Mouse (Mus musculus) thymus, postnatal 25 days (tissue): ENCODE measurements around the gene Kcnk13.

Experiments used
- DNase-seq: peaks from one replicate; pipeline ENCODE4 v3.0.0; 2022

Gene Kcnk13

DNA sequence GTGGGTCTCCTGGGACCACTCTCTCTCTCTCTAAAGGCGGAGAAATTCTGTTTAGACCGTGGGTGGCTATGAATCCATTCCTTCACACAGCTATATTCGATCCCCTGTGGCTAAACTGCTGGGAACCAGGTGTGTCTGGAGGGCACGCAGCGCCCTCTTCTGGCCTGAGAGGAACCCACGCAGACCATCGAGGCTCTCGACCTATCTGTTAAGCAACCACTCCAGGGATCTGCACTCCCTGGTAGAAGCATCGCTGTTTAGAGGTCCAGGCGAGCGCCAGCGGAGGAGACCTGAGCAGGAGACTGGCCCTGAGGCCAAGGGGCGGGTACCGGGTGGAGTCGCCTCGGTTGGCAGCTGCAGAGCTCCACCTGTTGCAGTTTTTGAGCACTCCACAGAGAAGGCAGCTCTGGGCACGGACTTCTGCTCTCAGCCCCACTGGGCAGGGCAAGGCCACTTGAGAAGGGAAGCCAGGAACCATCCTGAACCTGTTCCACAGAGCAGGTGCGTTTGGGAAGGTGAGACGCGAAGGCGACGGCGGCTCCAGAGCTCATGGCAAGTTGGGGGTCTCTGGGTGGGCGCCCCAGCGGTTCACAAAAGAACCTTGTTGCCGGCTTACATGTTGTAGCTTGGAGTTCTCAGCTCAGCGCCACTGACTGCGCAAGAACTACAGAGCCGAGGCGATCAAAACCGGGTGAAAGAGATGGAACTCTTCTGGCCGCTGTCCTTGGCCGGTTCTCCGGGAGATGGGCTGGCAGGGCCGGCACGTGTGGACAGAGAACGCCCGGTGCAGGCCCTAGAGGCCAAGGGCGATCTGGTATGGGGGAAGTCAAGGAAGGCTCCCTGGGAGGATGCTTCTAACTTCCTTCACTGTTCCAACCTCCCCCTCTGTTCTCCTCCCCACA lies at the start of gene Kcnk13:
Kcnk13 (plus strand) TSS at position 199 of the 902 bp plus-strand sequence.
- peak; percentile 56 for DNase-seq

DNA sequence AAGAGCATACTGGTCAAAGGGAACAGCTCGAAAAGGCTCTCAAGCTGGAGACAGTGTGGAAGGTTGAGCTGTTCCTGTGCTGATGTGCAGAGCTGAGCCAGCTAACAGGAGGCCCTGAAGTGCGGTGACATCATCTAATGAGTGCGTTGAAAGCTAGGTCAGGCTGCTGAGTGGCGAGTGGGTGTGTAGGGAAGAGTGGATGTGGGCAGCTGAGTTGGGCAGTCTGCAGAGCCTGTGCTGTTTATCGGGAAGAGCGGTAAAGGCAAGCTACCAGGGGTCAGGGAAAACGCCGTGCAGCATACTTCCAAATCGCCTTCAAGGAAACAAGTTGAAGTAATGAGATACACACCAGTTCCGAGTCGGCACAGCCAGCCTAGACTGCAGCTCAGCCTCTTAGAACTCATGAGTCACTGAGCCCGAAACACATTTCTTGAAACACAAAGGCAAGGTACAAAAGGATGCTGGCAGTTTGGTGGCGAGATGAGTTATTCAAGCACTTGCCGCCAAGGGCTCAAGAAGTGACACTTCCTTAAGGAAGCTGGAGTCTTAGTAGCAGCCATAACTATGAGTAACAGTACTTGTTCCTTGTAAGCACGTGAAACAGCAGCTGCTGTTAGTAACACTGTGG lies 46.4 kb upstream of the Kcnk13 start:
- DNase-seq = no peak

DNA sequence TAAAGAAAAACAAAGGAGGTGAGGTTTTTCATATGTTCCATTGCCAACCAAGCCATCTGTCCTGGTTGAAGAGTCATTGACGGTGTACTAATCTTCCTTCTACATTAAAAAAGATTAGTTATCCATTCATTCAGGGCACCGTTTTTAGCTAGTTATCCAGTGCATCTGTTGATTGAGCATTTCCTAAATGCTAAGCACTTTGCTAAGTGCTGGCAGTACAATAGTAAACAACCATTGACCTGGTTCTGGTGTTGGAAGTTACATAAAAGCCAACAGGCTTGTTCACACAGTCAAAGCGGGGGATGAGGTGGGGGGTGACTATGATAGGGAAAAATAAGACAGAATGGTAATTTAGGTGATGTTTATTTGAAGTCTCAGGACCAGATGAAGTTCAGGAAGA lies 44.7 kb upstream of the Kcnk13 start:
- DNase-seq = no peak

DNA sequence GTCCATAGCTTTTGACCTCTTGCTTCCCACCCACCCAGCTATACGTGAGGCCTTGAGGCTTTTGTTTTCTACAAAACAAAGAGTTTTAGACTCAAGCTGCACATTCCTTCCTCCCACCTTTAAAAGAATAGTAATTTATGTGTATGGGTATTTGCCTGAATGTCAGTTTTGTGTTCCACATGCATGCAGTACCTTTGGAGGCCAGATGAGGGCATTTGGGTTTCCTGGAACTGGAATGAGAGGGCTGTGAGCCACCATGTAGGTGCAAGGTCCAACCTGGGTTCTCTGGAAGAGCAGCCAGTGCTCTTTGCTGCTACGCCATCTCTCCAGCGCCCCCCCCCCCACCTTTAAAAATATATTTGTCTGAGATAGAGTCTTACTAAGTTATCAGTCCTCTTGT lies 43.3 kb upstream of the Kcnk13 start:
- peak; percentile 24 for DNase-seq

GRCm38 (mm10) chr12:99923131-99923606 lies 41.1 kb upstream of the Kcnk13 start:
- no peak for DNase-seq

DNA sequence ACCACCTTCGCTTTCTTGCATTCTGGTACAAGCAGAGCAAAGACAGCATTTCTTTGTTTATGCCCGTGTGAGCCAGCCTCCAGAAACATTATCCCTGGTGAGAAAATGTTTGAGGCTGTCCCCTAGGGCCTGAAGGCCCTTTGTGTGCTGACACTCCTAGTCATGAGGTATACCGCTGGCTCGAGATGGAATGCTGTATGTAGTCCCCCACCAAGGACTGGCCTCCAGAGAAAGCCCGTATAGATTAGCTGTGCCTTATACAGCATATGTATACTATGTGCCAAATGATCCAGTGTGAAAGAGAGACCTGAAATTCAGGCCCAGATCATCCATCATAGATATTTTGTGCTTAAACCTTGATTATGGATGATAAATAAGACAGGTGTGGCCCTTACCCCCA lies 40.6 kb upstream of the Kcnk13 start:
- no peak for DNase-seq

- DNase-seq = no peak
These were observed 36.0 kb upstream of the Kcnk13 start for GRCm38 (mm10) chr12:99928311-99928710.

DNA sequence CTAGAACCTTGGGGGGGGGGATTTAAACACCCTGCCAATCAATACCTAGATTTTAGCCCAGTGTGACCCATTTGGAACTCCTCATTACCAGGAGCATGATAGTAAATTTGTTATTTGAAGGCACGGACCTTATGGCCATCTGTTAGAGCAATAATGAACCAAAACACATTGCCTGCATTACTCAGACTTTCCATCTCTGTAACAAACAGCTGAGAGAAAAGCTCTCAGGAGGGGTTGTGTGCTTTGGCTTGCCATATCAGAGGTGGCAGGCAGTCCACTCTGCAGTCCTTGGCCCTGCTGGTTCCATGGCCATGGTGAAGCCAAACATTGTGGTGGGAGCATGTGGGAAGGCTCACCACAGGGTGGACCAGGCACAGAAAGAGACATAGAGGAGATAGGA lies 35.1 kb upstream of the Kcnk13 start:
- no peak for DNase-seq

- DNase-seq = no peak
These were observed 32.1 kb upstream of the Kcnk13 start for GRCm38 (mm10) chr12:99932245-99932644.

DNA sequence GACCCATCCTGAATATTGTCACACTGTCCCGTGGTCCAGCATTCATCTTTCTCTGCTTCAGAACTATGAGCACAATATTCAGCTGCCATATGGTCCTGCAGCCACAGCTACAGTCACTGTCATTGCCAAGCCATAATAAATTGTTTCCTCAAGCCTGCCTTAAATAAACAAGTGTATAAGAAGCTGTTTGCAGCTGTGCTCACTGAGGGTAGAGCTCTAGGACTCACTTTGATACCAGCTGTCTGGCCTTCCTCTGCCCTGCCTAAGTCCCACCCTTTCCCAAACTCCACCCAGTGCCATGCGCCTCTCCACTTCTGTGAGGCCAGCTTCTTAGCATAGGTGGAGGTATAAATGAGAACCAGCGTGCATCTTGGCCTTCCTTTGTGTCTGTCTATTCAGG lies 30.7 kb upstream of the Kcnk13 start:
- no peak for DNase-seq

DNA sequence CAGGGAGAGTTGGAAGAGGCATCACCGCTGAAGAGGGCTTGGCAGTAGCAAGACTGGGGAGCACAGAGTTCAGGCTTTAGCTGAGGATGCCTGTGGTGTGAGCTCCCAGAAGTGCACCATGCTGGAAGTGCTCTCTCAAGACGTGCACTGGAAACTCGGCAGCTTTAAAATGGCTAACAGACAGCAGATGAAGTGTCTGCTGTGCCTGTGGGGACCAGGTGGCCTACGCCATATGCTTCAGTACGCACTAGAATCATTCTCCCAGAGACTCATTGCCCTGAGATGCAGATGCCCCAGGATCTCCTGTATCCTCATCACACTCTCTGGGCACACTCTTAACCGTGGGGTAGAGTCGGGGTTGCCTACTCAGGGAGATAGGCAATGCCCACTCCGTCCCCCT lies 28.9 kb upstream of the Kcnk13 start:
- DNase-seq = no peak

GRCm38 (mm10) chr12:99938476-99938875 lies 25.8 kb upstream of the Kcnk13 start:
- DNase-seq = no peak

GRCm38 (mm10) chr12:99939179-99939578 lies 25.1 kb upstream of the Kcnk13 start:
- no peak for DNase-seq

- no peak for DNase-seq
These were observed 23.6 kb upstream of the Kcnk13 start for GRCm38 (mm10) chr12:99940704-99941103.

- no peak for DNase-seq
These were observed 21.9 kb upstream of the Kcnk13 start for GRCm38 (mm10) chr12:99942441-99942840.

DNA sequence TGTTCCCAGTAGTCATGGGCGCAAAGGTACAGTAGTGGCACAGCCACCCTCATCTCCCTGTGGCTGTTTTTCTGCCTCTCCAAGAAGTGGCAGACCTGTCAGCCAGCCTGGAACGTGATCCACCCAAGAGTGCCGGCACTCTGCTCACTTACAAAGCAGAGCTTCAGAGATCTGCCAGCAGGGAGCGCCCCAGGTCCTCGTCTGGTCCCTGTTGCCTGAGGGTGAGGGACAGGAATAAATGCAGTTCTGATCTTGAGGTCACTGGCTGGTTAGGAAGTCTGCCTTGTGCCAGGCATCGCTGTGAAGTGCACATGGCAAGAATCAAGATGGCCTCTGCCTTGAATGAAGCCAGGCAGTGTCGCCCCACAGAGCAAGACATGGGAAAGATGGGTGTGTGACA lies 11.4 kb upstream of the Kcnk13 start:
- peak; percentile 29 for DNase-seq

GRCm38 (mm10) chr12:99956411-99956810 lies 7.9 kb upstream of the Kcnk13 start:
- DNase-seq = no peak

DNA sequence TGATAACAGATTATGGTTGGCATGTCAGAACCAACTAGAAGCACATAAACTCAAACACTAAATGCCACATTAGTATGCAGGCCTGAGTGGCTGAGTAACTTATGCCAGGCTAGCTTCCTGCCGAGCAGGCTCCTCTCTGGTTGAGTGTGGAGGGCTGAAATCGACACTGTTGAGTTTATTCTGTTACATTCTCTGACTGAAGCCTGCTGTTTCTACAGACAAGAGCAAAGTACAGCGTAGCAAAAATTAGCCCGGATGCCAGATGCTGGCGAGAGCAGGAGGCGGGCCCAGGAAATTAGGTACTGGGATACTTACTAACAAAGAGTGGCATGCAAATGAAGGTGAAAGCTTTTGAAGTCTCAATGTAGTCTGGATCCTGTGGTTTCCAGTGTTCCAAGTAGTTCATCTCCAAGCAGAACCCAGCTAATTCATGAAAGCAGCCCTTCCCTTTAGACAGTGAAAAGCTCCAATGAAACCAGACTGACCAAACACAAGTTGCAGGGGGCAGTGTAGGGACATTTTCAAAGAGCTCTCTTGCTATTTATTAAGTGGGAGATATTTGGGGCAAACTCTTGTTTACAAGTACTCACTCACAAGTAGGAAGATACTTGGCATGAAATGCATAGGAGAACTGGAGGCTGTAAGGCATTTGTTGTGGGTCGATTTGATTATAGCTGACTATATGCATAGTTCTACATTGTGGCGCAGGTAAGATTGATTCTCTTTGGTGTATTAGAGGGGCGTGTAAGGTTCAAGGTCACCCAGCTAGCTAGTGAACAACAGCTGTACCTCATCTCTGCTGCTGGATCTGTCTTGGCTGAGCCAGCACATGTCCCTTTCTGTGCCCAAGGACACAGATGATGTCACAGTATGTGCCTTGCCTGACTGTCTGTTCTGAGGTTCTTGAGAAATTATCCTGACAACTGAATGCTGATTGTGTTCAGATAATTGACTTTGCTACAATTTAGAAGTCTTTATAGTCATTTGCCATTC lies 5.9 kb upstream of the Kcnk13 start:
- DNase-seq = no peak

DNA sequence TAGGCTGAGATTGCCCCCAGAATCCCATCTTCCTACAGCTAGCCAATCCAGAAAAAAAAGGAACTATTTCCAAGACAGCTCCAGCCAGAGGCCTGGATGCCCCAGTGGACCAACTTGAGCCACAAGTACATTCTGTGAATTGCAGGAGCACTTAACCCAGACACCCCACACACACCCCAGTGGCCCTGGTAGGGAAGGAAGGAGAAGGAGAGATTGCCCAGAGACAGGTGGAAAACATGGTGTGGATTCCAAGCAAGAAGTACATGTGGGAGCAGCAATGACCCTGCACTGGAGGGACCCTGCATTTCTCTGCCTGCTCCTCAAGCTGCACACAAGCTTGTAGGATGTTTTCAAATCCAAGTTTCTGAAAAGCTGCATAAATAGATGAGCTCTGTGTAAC lies 5.0 kb upstream of the Kcnk13 start:
- DNase-seq = no peak

DNA sequence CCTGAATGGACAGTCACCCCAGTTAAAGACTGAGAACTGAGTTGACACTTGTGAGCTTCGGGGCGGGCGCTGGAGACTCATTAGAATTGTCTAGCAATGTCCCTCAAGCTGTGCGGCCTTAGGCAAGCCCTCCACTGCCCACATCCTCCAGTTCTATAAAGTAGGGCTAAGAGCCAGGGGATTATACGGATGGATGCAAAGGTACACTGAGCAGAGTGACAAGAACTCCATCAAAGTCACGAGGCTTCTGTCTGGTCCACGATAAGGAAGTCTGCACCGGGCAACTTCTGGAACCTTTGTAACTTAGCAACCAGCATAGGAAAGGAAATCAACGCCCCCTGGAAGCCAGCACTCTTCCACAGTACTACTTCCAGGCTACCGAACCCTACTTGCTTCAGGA lies 4.4 kb upstream of the Kcnk13 start:
- no peak for DNase-seq

DNA sequence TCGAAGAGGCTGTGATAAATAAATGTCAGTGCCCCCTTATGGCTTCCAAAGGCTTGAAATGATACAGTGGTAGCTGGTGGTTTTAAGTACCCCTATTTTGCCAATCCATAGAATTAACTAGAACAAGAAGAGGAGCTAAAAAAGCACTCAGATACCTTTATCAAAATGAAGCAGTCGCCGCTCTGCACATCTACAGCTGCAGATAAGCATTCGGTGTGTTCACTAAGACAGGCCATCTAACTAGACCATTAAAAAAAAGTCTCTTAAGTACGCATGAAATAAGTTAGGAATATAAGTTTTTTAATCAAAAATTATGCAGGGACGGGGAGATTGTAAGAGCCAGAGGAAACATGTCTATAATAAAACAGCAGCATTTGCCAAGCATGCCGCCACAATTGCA lies 3.6 kb upstream of the Kcnk13 start:
- no peak for DNase-seq

DNA sequence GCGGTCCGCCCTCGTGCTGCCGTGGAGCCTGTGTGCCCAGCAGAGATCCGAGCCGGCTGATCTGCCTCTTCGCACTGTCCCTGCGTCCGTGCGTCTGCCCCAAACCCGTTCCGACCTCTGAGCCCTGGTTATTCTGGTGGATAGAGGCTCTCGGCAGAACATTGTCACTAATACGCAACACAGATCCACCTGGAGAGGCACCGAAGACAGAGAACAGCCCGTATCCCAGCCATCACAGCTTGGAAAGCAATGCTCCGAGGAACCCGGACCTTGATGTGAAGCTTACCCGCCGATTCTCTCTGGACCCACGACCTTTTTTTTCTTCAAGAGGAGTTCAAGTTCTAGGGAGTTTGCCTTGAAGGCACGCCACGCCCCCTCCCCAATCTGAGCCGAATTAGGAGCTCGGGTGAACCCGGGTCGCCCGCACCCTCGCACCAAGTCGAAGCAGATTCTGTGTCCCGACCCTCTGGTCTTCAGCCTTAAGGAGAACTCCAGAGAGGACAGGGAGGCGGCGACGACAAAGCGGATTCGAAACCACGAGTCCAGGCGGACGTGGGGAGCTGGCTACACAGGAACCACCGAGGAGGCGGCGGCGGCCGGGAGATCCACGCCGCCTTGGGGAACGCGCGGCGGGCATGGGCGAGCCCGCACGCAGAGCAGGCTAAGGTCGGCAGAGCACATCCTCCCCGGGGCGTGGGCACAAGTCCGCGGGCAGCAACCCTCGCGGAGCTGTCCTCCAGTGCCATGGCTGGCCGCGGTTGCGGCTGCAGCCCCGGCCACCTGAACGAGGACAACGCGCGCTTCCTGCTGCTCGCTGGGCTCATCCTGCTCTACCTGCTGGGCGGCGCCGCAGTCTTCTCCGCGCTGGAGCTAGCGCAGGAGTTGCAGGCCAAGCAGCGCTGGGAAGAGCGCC lies 1.2 kb downstream of the Kcnk13 start:
- DNase-seq = peak; percentile 6
